Mouse (Mus musculus) lung, postnatal 0 days (tissue): ENCODE measurements around the gene Ttc39a.

ENCODE experiments used
- CTCF ChIP-seq: IDR thresholded peaks from 2 replicates; pipeline ENCODE4 v1.5.1; 2016; ENCODE audit warnings: antibody characterized with exemption, mild to moderate bottlenecking
- EP300 ChIP-seq: IDR thresholded peaks from 2 replicates; pipeline ENCODE4 v1.6.1; 2016; ENCODE audit warnings: antibody characterized with exemption, mild to moderate bottlenecking, control low read depth

- TF ChIP-seq EP300 (no peak), CTCF (no peak)
Measured at GRCm38 (mm10) chr4:109405415-109405814, 1.0 kb upstream of the Ttc39a start.
